Mouse (Mus musculus): ENCODE measurements around the gene Atp6v0d1.

DNA sequence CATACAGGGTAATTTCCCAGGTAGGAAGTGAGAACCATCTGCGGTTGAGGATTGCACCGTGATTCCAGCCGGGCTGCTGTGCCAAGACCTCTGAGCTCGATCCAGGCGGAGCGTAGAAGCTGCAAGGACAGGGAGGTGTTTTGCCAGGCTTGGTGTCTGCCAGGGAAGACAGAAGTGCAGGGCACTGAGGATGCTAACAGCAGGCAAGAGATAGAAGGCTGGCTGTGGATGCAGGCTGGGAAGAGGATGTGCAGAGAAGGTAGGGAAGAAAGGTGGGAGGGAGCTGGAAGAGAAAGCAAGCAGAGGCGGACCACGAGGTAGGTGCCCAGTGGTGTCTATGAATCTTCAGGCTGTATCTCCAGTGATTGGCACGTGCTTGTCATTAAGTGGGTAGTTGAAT is 46.0 kb upstream of the Atp6v0d1 start:
- TF ChIP-seq CTCF (IDR thresholded peaks at IDR 0.05; ENCODE audit: insufficient read depth, low read depth, low read length): no peak
- TF ChIP-seq POLR2A (IDR thresholded peaks at IDR 0.05; ENCODE audit: insufficient read depth, low read depth, low read length): no peak

All from olfactory bulb, adult 2 months (tissue).